Mouse (Mus musculus): ENCODE measurements around the gene Tbxa2r.

Gene Tbxa2r

DNA sequence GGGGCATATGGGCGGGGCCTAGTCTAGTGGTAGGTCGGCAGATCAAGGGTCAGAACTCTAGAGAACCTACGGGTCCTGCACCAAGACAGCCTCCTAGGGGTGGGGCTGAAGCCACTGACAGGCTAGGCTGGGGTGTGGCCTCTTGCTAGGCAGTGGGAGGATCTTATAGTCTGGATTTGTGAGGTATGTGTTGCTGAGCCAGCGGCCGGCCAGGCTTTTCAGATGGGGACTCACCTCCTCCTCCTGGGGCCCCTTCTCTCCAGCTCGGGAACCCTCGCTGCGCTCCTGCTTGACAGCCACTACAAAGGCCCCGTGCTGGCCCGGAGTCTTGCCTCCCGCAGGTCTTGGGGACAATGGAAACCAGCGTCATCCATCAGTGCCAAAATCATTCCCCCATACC, 20.6 kb downstream of the Tbxa2r start:
- DNase-seq: no peak

DNA sequence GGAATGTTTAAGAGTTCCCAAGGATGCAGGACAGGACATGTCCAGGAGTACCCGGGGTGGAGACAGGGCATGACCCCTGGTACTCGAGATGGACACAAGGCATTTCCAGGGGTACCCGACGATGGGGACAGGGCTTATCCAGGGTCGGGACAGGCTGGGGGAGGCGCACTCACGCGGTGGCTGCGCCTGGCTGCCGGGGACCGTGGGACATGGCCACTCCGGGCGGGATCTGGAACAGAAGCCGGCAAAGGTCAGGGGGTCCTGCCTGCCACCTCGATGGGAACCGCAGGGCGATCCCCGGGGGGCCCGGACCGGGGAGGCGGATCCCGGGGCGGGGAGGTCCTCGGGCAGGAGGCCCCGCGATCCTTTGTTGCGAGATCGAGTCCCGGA, 21.4 kb downstream of the Tbxa2r start:
- no peak for DNase-seq

DNA sequence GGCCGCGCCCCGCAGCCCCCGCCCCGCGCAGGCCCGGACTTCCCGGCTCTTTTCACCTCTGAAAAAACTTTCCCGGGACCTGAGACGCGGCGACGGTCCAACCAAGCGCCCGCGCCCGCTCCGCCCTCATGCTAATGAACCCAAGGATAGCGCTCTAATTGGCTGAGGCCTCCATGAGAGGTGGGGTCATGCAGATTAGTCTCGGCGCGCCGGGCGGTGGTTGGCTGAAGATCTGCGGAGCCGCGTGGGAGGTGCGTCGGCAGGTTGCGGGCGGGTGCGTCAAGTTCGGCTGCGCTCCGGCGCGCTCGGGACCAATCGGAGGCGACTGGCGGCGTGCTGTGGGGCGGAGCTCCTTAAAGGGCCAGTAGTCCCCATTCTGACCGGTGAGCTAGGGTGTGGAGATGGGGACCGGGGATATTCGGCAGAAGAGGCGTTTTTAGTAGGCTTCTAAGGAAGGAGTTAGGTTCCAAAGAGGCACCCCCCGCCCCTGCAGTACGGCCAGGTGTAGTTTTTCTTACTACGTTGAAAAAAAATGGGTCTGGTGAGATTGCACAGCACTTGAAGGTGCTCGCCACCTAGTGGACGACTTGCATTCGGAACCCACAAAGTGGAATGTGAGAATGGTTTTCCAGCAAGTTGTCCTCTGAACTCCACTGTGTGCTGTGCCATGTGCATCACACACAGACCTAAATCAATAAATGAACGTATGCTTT, 22.0 kb downstream of the Tbxa2r start, which contains the start of gene Hmg20b:
Gene Hmg20b, minus strand, starts transcription at position 130 of the 713 bp plus-strand sequence.
- peak; percentile 99 for DNase-seq

DNA sequence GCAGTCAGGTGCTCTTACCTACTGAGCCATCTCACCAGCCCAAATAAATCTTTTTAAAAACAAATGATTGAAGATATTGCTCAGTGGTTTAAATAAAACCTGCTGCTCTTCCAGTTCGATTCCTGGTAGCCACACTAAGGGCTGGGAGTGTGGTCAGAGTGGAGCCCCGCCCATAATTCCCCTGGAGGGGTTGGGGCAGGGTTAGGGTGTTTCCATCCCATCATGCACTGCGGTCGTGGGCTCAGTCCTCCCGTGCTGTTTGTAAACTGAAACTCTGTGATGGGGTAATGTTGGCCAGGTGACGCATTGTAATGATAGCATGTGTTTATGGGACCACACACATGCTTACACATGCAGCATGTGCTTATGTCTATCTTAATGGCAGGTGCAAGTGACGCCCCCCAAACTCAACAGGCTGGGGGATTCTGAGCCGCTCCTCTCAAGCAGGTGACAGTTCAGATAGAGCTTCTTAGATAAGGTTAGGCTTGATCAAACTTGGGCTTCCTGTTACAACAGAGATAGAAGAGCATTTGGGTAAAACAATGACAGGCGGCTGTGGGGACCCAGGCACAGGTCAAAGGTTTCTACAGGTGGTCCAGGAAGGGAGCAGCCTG, 23.3 kb downstream of the Tbxa2r start:
- peak; percentile 50 for DNase-seq

DNA sequence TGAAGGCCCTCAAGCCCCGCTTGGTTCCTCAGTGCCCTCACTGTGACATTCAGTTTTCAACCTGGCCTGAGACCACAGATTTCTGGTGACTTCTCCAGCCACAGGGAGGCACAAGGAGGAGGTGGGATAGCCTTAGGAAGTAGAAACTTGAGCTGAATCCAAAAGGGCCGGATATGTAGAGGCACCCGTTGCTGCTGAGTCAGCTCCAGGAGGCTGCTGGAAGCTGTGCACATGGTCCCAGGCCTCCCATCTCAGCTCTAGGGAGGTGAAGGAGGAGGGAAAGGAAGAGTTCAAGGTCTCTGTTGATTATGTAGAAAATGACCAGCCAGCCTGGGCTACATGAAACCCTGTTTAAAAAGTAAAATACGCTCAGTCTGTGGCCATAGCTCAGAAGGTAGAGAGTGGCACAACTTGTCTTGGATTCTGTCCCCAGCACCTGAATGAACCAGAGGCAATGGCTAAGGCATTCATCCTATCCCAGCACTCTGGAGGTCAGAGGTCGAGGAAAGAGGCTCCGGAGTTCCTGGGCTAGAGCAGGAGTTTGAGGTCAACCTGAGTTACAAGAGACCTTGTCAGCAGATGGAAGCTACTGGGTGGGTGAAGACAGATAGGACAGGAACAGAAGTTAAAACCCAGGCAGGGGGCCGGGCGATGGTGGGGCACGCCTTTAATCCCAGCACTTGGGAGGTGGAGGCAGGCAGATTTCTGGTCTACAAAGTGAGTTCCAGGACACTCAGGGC, 26.4 kb downstream of the Tbxa2r start:
- DNase-seq: peak; percentile 38

DNA sequence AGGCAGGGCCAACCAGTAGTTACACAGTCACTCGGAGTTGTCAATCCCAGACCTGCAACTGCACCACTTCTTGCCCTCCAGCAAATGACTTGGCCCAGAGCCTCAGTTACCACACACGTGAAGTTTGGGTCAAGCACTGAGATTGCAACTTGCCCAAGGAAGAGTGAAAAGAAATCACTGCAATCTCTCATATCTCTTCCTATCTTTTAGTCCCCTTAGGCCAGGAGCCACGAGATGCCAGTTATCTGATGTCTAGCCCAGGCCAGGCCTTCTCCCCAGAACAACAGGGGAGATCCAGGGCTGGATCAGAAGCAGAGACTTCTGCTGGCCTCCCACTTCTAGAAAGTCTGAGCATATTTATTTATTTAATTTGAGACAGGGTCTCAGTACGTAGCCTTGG, 27.0 kb downstream of the Tbxa2r start:
- DNase-seq: no peak

DNA sequence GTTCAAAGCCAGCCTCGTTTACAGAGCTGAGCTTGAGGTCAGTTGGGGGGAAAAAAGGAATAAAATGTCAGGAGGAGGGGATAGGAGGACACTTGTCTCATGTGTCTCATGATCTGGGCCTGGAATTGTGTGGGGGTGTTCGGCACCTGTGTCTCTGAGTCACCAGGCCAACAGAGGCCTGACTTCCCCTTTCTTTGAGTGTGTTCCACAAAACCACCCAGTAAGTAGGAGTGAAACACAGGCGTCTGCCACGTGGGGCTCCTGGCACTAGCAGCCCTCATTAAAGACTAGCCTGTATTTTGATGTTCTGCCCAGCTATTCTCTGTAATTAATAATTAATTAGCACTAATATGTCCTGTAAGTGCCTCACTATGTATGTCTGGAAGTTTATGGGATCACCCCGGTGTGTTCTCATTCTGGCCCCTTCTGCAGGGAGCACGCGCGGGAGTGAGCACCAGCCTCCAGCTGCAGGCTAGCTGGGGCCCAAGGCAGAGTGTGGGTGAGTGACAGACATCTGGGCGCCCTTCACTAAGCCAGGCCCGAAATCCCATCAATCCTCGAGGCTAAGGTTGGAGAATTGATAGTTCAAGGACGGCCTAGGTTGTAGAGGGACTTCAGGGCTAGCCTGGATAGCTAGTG, 27.9 kb downstream of the Tbxa2r start:
- no peak for DNase-seq

DNA sequence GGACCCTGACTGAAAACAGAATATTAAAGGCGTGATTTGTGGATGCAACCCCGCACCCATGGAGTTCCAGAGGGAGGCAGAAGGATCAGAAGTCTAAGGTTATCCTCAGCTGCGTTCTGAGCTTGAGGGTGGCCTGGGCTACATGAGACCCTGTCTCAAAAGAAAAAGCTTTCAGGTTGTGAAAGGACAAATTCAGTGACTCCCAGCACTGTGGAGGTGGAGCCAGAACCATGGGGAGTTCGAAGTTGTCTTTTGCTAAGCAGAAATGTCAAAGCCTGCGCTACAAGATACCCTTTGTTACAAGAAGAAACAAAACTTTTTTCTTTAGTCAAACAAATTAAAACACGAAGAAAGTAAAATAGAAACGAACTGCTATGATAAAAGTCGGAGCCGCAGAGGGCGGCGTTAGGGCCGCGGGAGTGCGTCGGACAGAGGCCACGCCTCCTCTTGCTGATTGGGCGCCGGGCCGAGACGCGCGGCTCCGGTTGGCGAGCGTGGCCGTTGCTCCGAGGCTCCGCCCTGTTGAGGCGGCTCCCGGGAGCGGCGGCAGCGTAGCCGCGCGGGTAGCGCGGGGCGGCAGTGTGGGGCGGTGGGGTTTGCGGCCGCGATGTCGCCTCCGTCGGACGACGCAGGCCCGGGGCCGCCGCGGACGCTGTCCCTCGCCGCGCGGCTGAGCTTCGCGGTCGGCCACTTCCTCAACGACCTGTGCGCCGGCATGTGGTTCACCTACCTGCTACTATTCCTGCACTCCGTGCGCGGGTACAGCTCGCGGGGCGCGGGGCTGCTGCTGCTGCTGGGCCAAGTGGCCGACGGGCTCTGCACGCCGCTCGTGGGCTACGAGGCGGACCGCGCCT, 28.7 kb downstream of the Tbxa2r start, which contains the start of gene Mfsd12:
Gene Mfsd12, plus strand, starts transcription at position 501 of the 854 bp plus-strand sequence.
- DNase-seq: peak; percentile 90

DNA sequence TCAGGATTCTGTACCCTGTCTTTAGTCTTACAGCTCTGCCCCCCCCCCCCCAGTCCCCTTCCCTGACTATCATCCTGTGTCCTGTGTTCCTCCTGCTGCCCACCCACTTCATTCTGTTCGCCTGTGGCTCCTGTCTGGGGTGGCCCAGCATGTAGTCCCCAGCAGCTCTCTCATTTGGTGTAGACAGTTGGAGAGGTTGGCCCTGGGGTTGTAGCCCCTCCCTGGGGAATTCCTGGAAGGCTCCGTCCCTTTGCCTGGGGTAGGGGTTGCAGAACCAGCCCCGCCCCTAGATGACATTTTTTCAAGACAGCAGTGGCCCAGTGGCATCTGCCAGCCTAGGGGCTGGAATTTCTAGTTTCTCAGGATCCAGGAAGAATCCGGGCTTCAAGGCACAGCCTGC, 29.7 kb downstream of the Tbxa2r start:
- DNase-seq: no peak

DNA sequence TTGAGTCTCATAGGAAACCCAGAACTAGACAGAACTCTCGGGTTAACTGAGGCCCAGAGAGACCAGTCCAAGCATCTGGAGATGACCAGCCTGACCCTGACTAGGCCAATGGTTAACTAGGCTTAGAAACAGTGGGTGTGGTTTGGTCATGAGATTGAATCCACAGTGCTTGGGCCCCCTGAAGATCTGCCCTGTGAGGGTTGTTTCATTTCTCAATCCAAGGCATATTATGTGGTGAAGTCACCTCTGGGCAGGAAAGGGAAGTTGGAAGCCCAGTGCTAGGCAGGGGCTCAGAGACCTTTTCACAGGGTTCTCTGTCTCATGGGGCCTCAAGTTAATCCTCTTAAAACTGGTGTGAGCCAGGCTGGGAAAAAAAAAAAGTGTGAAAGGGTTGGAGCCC, 30.3 kb downstream of the Tbxa2r start:
- no peak for DNase-seq

DNA sequence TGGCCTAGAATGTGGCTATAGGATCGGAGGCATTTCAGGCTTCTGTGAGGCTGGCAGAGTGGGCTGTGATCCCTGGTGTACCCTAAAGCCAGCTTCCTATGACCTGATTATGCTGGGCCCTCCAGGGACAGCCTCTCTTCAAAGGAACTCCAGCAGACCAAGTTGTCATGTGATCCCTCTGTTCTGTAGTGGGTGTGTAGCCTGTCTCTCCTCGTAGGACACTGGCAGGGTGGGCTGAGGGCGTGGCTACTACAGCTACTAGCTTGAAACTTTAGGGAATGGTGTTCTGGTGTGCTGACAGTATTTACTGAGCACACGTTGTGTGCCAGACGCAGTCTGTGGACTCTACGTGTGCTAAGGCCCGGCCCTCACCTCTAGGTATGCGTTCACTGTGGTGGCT, 32.2 kb downstream of the Tbxa2r start:
- DNase-seq: no peak

DNA sequence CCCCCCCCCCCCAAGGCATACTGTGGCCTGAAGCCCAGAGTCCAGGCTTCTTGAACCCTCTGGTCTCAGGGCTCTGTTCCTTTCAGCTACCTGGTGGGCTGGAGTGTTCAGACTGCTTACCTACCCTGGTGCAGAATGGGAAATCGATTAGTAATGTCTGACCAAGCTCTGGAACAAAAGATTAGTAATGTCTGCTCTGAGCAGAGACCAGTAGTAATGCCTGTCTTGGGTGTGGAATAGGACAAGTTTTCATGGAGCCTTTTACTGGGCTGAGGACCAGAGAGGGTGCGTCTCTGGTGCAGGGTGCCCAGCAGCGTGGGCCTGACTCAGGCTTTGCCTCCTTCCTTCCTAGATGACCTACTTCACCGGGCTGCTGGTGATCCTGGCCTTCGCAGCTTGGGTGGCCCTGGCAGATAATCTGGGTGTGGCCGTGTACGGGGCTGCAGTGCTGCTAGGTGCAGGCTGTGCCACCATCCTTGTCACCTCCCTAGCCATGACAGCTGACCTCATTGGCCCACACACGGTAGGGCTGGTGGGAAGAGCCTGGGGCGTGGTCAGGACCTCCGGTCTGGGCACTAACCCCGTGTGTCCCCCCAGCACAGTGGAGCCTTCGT, 33.9 kb downstream of the Tbxa2r start:
- no peak for DNase-seq

DNA sequence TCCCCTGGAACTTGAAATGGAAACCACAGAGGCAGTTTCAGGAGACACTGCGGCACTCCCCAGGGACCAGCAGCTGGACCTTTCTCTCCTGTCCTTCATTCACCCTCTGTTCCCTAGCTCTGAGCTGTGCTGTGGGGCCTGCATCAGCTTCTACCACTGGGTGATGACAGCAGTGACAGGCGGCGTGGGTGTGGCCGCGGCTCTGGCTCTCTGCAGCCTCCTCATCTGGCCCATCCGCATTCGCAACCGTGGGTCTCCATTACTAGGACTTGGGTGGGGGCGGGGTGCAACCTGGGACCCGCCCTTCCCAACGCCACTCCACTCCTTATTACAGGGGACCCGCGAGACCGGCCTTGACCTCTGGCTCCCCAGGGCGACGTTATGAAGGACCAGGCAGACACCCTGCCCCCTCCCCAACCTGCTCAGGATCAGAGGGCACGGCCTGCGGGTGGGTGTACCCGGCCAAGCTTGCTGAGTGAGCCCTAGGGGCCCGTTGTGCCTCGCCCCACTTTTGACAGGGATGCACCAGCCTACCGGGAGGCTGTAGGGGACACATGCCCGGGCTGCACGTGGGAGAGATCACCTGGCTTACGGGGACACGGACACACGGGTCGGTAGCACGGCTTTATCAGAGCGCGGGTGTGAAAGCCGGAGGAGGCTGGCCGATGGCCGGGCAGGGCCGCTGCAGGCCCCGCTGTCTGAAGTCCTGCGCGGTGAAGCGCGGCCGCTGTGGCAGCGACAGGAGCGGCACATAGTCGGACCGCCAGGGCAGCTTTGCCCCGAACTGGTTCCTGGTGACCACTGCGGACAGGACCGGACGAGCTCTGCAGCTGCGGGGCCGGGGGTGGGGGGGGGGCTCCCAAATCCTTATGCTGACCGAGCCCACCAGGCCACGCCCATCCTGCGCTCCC, 35.2 kb downstream of the Tbxa2r start:
- DNase-seq: no peak

DNA sequence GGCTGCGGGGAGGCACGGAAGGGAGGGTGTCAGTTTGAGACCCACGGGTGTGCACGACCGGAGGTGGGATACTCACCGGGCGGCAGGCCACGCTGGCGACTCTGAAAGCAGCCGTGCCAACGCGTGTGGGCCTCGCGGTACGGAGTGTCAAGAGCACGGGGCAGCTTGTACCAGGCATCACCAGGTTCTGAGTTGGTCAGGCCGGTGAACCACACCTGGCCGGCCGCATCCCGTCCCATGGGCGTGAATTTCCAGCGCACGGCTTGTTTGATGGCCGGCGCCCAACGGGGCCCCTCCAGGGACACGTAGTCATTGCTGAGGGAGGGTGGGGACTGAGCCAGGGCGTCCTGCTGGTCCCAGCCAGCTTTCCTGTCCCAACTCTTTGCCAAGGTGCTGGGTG, 36.1 kb downstream of the Tbxa2r start:
- DNase-seq: no peak

DNA sequence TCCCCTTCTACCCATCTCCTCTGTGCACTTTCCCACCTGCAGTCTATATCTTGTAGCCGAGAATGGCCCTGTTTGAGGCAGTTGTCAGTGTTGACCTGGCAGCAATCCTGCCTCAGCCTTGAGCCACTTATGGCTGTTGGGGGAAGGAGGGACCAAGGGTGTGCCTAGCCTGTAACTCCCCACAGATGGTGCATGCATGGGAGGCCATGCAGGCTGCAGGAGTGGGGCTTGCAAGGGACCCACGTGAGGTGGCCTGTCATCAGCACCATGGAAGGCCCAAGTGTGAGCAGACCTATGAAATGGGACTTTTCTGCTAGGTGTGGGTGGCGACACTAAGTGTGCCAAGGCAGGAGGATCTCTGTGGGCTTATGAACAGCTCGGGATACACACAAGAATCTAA, 36.5 kb downstream of the Tbxa2r start:
- no peak for DNase-seq

DNA sequence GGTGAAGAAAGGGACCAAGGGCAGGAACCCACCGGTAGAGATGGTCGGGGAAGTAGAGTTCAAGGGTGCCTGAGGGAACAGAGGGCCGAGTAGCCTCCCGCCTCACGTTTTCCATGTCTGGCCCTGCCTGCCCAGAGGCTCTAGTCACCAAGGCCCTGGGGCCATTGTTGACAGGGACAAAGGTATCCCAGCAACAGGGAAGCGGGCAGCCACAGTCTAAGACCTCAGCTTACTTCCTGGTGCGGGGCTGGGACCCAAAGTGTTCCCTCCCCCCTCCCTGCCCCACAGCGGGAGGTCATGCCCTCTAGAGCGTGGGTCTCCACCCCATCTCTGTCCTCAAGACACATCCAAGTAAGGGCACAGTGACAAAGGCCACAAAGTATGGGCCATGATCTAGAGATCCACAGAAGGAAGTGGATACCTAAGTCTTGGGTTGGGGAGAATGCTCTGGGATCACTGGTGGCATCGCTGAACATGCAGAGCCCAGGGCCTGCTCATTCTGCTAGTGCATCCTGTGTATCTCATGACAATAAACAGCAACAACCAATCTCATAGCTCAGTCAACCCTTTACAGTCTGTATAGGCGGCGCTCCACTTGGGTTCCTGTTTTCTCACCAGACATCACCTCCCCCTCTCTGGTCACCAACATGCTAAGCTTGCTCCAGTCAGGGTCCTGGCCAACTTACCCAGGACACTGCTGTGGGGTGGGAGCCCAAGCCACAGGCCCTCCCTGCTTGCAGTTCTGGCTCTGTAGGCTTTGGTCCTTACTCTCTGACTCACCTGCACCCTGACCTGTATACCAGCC, 37.3 kb downstream of the Tbxa2r start, which contains the start of gene 4930404N11Rik:
Gene 4930404N11Rik, minus strand, starts transcription at position 145 of the 805 bp plus-strand sequence.
- DNase-seq: no peak

DNA sequence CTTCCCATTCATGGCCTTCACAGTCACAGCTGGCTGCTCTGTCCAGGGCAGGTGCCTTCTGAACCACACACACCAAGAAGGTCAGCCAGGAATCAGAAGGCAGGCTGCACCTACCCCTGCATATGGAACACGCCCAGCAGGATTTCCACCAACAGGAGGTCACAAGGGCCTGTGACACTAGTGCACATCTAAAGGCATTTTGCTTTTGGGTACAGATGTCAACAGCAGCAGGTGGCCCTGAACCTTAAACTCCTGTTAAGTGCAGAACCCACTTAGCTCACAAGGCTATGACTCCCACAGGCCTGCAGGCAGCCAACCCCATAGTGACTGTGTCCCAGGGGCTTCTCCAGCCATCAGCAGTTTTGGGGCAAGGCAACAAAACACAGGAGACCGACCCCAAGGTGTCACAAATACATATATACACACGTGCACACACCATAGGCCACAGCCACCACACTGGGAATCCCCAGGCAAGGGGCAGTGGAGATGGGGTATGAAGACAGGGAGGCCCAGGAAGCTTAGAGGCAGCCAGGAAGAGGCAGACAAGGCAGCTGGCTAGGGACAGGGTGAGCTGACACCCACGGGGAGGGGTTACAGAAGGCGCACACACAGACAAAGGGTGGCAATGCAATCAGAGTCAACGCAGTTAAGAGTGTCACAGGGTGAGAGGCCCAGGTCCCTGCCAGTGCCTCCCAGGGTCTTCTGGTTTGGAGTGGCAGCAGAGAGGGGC, 38.1 kb downstream of the Tbxa2r start:
- DNase-seq: no peak

DNA sequence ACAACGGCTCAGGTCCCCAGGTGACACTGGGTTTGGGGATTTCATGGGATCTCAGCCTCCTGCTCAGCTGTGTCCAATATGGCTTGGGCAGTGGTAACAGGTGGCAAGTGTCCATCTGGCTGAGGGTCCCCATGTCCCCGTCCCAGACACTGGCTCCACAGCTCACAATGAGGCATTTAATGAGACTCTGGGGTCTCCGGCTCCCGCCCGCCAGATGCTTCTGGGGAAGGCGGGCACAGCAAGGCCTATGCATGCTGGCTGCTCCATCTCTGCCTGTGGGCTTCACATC, 38.6 kb downstream of the Tbxa2r start:
- DNase-seq: no peak

DNA sequence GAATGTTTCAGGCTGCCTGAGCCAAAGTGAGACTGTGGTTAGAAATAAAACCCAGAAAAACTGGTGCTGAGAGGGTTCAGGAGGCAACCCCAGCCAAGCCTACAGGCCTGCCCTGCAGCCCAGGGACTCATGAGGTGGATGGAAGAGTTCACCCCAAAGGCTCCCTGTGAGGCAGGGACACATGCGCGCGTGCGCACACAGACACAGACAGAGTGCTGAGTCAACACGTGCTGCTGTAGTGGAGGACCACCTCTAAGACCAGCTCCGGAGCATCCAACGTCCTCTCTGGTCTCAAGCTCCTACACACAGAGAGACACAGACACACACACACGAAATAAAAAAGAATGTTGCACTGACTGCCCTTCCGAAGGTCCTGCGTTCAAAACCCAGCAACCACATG, 46.8 kb downstream of the Tbxa2r start:
- no peak for DNase-seq
